Mouse (Mus musculus) kidney, adult 2 months (tissue): ENCODE measurements around the gene Ldha.

Source experiments
- CTCF ChIP-seq: fragments of 200-500 bp; conservative IDR thresholded peaks from 2 replicates; pipeline ENCODE4 v1.5.1; 2011; ENCODE audit warnings: low read depth, mild to moderate bottlenecking, control low read depth, low read length, moderate library complexity, mixed read lengths; ENCODE audit not compliant: insufficient read depth, insufficient read length
- POLR2A ChIP-seq: fragments of 200-500 bp; IDR thresholded peaks from one replicate; pipeline ENCODE4 v1.6.1; 2011; ENCODE audit warnings: low read depth, low read length, control low read depth

- TF ChIP-seq CTCF (no peak), POLR2A (no peak)
Observed at GRCm38 (mm10) chr7:46827803-46828184, 13.5 kb upstream of the Ldha start.
